Mouse (Mus musculus): ENCODE data around the gene Phf21a. TPM values are rescaled to one million over a fixed set of nuclear protein-coding genes. Genes with fewer than 3 reads are reported as not detected.

Gene Phf21a
- 8.9 TPM in 2 replicates for polyA plus RNA-seq (2015; fragmentation: Nextera tagmentation; extraction: Ambion mirVana)

DNA sequence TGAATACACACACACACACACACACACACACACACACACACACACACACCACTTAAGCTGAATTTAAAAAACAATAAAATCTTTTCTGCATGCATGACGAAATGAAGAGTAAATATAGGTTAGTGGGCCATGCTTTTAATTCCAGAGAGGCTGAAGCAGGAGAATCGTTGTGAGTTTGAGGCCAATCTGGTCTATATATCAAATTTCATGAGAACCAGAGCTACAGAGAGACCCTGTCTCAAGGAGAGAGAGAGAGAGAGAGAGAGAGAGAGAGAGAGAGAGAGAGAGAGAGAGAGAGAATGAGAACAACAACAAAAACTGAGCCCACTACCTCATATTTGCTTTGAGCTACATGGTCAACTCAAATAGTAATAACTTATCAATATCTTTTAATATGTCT lies at the start of gene Phf21a:
Phf21a (plus strand) TSS at position 301 of the 400 bp plus-strand sequence.
- no peak for DNase-seq (ENCODE audit: low spot score)

DNA sequence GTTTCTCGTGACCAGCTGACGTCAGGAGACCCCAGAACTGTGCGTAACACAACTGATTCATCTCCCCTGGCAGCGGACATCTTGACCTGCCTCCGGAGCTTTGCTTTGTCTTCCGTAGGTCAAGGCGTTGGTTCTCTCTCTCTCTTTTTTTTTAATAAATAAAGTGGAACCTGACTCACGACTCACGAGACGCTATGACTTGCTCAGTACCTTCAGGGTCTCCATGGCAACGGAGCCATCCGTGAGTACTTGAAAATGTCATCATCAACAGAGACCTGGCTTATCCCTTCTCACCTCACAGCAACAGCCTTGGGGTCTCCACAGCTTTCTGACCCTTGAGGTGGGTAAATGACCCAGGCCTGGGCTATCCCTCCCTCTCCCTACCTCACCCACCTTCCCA lies 49.6 kb upstream of the Phf21a start:
- no peak for DNase-seq (ENCODE audit: low spot score)

DNA sequence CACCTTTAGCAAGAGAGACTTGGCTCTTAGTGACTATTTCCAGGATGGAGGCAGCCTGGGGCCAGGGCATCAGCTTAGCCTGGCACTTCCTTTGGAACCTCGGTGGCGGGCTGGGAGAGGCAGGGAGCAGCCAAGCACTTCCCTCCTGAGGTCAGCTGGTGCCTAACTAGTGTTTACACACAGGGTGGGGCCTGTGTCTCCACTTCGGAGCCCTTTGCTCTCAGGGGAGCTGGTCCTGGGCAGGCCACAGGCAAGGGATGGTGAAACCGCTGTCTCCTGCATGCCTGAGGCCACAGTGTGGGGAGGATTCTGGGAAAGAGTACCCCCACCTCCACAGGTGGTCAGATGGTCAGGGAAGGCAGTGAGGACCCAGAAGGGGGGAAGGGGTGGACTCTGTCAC lies 45.3 kb upstream of the Phf21a start:
- DNase-seq (ENCODE audit: low spot score), result no peak

DNA sequence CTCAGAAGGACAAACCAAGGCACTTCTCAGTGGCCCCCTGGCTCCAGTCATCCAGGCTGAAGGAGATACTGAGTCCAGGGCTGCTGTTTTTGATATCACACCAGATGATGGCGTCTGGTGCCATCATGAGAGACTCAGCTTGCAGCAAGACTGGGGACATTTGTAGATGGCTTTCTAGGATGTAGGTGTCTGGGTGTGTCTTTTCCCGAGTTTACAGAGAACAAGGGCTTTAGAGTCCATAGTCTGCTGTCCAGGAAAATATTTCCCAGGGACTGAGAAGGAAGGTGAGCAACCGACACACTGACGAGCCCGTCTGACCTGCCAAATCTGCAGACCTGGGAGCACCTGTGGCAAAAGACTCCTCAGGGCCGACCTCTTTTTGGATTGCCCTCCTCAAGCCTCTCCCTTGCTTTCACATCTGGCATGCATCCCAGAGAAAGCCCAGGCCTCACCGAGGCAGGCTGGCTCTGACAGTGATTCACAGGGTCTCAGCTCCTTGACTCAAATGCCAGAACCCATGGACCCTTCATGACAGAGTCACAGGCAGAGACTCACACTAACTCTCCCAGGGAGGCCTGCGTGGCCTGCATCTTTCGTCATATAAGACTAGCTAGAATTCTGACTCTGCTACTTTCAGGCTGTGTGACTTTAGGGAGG lies 44.8 kb upstream of the Phf21a start:
- DNase-seq (ENCODE audit: low spot score), result no peak

DNA sequence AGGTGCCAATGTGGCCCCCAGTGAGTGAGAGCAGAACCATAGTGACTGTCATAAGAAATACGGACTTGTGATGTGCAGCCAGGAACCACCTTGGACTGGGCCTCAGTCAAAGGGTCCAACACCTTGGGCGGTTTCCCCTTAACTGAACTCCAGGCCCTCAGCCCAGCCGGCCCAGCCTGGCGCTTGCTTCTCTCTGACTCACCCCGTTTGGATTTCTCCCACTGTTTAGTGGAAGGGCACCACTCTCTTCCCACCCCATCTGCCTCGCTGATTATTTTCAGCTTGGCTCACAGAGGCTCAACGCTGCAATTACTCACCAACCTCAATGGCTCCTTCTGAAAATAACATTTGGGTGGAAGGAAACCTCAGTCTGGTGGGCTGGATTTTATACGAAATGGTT lies 40.7 kb upstream of the Phf21a start:
- DNase-seq (ENCODE audit: low spot score), result no peak

DNA sequence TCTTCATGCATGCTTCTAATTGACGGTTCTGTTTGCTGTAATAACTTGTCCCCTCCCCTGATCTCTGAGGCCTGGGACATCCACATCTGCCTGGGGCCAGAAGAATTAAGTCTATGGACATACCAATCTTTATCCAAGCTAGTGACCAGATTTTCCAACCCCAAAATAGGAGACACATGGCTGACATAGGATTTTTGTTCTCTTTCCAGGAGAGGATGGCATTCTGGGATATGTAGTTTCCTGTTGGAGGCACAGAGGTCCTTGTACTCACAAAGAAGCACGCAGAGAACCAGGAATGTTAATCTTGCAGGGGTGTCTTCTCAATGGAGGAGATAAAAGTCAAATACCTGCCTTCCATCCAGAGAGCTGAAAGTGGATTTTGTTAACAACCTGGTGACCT lies 40.2 kb upstream of the Phf21a start:
- no peak for DNase-seq (ENCODE audit: low spot score)

DNA sequence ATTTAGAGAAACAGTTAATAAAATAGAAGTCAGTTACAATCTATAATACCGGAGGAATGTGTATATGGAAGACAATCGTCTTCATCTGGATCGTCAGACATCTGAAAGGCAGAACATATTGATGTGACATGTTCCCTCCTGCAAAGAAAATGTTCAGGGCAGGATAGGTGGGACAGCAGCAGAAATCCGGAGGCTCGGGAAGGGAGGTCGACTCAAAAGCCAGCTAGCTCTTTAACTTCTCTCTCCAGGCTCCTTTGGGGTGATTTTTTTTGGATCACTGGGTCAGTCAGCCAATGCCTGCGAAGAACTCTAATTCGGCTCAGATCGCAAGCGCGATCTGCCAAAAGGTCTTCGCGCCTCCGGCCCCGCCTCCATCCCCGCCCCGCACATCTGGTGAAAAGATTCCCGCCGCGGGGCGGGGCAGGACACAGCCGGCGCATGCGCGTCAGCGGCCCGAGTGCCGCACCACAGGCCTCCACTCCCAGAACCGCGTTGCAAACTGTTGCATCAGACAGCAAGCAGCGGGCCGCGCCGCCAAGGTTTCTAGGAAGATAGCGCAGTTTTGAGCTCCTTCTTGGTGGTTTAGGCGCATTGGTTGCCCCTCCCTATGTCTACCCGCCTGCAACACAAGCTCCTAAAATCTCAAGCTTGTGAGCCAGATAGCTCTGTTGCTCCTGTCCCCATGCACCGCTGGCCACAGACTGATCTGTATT lies 37.7 kb upstream of the Phf21a start:
- DNase-seq (ENCODE audit: low spot score), result peak; percentile 90

DNA sequence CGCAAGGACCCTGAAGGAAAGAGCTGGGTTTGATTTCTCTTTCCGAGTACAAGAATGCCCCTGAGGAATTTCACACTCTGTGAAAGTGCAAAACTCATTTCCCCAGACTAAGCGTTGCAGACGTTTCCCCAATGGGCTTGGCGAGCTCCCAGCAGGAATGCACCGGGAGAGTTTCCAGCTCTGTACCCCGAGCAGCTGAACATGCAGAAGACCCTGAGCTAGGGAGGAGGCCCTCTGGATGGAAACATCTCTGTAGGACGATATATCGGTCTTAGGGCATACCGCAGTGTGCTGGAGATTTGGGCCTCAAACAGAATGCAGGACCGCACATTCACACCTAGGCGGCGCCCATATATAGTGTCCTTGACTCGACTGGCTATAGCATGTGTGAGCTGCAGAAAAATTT lies 37.1 kb upstream of the Phf21a start:
- peak; percentile 66 for DNase-seq (ENCODE audit: low spot score)

DNA sequence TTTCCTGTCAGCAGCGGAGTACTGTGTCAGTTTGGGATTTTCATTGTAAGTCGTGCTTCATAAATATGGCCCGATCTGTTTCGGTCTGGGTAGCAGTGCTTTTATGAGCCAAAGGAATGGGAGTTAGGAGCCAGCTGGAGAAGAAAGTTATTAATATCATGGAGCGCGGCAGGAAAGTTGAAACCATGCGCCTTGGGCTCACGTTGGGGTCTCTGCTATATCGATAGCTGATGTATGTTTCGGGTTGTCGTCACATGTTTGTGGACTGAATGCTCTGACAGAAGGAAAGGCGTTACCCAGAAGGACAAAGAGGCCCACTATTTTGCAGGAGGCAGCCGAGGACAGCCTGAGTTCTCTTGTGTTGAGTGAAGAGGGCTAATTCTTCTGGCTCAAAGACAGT lies 36.2 kb upstream of the Phf21a start:
- no peak for DNase-seq (ENCODE audit: low spot score)

DNA sequence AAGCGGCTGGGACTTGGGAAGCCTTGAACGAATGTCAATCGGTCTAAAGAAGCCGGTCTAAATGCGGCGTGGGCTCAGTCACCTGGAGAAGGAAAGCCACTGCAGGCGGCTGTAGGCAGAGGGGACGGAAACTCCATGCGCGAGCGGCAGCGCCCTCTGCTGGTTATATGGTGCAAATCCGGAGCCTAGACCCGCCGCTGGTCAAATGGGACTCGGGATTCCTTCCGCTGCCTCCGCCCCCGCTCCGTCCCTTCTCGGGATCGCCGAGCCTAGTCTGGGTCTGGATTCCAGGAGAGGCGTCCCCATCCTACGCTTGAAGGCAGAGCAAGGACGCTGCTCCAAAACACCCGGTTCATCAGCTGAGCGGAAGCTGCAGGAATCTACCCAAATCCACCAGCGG lies 34.4 kb upstream of the Phf21a start:
- peak; percentile 79 for DNase-seq (ENCODE audit: low spot score)

DNA sequence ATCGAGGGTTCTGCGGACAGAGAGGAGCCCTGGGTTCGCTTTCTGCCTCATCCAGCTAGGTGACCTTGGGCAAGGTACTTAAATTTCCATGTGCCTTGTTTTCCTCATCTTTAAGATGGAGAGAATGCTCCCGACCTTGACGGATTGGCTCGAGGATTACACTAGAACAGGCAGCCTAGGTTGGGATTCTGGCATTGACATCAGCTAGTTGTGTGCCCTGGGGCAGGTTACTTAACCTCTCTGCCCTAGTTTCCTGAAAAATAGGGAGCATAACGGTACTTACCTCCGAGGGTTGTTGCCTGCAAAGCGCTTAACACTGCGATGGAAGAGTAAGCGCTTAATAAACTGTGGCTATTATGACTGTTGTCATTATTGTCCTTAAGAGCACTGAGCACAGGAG lies 34.0 kb upstream of the Phf21a start:
- DNase-seq (ENCODE audit: low spot score), result no peak

DNA sequence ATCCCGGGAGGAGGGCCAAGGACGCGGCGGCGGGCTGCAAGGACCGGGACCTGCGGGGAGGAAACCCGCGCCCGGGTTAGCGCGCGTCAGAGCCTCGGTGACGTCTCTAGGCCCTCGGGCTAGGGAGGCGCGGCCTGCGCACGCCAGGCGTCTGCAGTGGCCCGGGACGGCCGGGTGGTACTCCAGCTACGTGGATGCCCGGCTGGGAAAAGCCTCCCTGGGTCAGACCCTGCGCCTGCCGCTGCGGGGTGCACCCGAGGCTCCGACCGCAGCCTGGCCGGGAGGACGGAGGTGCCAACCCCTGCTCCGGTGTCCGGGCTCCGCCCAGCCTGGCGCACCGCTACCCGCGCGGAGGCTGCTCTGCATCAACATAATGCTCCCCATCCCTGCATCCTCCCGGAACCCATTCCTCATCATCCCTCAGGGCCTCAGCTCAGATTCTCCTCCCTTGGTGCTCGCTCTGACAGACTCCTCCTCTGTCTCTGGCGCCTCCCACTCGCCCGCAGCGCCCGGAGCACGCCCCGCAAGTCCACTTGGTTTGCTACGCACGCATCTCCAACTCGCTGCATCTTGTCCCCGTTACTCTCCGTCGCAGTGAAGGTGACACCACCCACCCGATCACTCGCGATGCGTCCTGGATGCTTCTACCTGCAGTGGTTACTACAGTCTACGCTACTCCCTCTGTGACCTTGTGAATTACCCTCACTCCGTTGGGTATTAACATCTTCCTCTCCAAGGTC lies 33.3 kb upstream of the Phf21a start:
- peak; percentile 36 for DNase-seq (ENCODE audit: low spot score)

DNA sequence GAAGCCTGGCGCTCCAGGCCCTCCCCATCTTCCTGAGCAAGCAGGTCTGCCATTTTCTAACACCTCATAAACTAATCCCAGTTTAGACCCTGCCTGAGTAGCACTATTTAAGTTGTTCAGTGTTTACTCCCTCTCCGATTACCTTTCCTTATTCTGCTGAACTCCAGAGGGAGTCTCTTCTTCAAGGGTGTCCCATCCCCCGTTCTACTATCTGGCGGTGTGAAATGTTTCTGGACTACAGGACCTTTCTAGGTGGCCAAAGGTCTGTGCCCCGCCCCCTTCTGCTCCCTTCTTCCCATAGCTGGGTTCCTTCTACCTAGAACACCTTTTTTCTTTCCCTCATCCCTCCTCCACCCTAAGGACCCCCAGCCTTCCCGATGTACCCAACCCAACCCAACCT lies 32.6 kb upstream of the Phf21a start:
- DNase-seq (ENCODE audit: low spot score), result no peak

DNA sequence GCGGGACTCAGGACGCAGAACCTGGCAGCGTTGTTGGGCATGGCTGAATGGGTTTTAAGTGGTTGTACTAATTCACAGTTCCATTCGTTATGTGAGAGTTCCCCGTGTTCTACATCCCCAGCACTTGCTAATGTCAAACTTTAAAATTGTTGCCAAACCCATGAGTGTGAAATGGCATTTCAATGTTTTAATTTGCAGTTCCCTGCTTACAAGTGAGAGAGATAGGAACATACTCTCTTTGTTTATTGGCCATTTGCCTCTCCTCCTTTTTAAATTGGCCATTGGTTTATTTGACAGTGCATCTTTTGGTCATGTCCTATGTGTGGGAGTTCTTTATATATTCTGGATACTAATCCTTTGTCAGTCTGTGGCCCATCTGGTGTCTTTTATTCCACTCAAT lies 31.6 kb upstream of the Phf21a start:
- no peak for DNase-seq (ENCODE audit: low spot score)

DNA sequence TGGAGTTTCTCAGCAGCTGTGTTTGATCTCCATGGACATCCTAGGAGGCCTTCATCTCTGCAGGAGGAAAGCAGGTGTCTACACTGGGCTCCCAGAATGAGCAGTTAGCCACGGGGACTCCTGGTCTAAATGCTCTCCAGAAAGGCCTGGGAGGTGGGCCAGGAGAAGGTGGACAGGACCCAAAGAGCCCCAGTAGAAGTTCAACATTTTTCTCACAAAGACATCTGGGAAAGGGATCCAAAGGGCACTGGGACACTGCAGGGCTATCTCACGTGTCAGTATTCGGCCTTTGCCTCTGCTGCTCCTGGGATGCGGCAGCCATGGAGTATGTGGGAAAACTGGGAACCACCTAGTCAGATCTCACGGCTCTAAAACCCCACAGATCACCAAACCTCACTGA lies 29.8 kb upstream of the Phf21a start:
- DNase-seq (ENCODE audit: low spot score), result no peak

DNA sequence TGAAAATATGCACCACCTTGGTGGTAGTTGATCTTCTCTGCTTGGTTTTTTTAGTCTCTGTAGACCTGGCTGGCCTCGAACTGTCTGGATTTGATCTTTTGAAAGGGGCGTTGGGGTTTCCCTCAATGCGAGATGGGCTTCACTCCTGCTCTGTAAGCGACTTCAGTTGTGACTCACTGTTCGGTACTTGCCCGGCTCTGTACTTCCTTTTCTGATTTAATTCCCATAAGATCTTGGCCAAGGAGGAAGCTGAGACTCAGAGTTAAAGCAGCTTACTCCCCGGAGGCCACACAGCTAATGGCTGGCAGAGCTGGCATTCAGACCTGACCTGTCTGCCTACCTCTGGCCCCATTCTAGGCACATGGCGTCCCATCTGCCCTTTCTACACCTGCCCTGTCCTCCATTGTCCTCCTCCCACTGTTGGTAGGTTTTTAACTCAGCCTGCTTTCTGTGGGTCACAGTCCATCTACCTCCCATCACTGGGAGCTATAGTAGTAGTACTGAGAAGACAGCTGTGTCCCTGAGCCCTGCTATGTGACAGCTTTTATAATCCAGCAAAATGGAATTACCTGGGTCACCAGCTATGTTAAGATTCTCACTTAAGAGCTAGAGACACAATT lies 27.5 kb upstream of the Phf21a start:
- no peak for DNase-seq (ENCODE audit: low spot score)

DNA sequence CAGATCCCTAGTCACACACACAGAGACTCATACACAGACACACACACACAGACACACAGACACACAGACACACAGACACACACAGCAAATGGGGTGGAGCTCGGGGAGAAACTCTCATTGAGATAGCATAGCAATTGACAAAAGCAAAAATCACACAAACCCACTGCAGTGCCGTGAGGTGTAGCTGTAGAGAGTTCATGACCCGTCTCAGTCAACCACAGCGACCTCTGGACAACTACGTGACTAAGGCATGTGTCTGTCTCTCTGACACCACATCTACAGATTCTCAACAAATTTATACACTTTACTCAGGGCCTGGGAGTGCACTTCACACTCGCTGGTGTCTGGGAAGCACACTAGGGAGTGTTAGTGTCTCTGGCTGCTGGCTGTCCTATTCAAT lies 27.0 kb upstream of the Phf21a start:
- no peak for DNase-seq (ENCODE audit: low spot score)

DNA sequence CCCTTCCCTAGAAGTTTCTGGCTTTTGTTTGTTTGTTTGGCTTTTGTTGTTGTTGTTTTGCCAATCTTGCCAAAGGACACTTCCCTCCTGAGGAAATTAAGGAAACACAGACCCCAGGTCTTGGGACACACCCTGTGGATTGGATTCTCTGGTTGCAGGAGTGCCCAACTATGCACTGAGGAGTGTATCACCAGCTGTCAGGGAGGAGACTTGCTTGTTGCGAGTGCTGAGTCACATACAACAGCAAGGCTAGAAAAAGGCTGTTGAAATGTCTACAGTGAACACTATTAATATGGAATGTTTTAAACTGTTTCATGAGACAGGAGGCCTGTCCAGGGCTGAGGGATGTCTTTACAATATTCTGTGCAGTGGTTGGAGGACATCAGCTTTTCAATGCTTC lies 26.0 kb upstream of the Phf21a start:
- DNase-seq (ENCODE audit: low spot score), result no peak

DNA sequence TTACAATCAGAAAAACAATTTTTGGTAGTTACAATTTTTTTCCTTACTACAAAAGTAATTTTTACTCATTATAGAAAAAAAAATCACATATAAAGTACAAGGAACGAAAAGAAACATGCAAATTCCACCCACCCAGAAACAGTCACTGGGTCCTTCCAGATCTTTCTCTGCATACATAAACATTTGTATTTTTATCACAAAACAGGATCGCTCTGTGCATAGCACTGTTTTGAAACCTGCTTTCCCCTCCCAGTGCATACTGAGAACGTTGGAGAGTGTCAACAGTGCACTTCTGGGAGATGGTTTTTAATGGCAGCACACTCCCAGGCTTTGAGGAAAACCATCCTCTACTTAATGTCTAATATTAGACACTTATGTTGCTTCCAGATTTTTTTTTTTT lies 25.3 kb upstream of the Phf21a start:
- no peak for DNase-seq (ENCODE audit: low spot score)

DNA sequence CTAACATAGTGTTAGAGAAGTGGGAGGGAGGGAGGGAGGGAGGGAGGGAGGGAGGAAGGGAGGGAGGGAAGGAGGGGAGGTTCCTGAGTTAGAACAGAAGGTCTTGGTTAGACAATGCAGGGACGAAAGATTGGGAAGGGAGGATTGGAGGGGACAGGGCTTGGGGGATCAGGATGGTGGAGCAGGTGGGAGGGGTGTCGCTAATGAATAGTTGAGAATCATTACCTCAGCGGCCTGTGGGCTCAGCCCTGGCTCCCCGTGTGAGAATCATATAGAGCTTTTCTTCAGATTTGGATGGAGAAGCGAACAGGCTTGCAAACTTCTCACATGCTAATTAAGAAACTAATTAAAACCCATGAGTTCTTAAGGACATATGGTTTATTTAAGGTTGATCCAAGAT lies 23.3 kb upstream of the Phf21a start:
- DNase-seq (ENCODE audit: low spot score), result no peak

DNA sequence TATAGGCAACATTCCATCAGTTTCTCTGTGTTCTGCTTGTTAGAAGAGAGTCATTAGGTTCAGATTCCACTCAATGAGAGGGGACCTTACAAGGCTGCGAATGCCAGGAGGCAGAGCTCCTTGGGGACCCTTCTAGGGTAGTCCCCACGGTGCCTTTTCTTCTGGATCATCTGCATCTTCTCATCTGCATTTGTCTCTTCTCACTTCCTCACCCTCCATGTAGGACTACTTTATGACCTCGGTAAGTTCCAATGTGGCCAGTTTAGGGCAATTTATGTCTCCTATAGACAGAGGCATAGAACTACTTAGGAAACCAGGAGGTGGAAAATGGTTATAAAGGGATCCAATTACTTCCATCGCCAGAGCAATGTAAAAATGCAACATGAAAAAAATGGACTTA lies 21.8 kb upstream of the Phf21a start:
- no peak for DNase-seq (ENCODE audit: low spot score)

DNA sequence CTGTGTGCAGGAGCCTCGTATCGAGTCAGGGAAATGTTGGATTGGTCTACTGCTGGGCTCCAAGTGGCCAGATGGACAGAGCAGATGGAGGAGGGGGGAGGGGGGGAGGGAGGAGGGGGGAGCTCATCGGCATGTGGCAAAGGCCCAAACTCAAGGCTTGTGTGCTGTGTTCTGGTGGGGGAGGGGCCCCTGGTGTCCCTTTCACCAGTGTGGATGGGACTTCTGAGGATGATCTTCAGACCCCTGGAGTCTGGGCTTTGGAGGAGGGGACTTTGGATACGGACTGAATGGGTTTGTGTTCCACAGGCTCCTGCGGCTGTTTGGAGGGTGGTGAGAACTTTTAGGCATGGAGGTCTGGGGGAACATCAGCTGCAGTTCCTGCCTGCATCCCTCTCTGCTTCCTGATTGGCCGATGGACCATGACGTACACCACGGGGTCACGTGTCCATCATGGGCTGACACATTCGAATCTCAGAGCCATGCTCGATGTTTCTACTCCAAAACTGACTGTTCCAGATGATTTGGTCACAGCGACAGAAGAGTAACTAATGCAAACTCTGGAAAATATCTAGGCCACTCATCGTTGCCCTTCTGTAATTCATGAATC lies 16.7 kb upstream of the Phf21a start:
- no peak for DNase-seq (ENCODE audit: low spot score)
